Mouse (Mus musculus) bone marrow, adult 2 months (tissue): ENCODE results near the gene Padi2.

ENCODE experiments used
- CTCF ChIP-seq: fragments of 200-500 bp; IDR thresholded peaks from 2 replicates; pipeline ENCODE4 v1.5.1; 2011; ENCODE audit warnings: low read length, control low read depth; ENCODE audit not compliant: control insufficient read depth, insufficient read depth
- POLR2A ChIP-seq: fragments of 200-500 bp; IDR thresholded peaks from 2 replicates; pipeline ENCODE4 v1.6.1; 2011; ENCODE audit warnings: low read depth, mild to moderate bottlenecking, control low read depth, low read length, borderline replicate concordance; ENCODE audit not compliant: control insufficient read depth

DNA sequence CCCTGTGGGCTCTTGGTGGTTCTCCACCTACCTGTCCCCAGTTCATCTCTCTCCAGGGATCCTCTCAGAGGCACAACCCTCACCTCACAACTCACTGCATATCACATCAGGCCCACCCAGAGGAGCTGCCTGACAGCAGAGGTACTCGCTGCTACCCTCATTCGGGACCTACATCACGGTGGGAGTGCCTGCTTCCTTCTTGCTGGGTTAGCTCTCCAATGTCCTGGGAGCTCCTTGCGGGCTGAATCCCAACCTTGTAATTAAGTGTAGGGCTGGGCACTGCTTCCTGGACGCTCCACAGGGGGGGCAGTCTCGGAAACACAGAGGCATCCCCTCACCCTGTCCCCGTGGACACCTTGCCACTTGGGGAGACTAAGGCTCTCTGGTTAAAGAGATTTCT is 35.3 kb upstream of the Padi2 start:
- TF ChIP-seq CTCF (no peak), POLR2A (no peak)
